Mouse (Mus musculus): ENCODE measurements around the gene Serpinb6a.

Gene Serpinb6a

GRCm38 (mm10) chr13:33905176-33905954 lies 97.2 kb downstream of the Serpinb6a start, which contains the start of gene Serpinb6c:
TSS of gene Serpinb6c (minus strand) at chr13:33905708.
- DNase-seq = no peak

DNA sequence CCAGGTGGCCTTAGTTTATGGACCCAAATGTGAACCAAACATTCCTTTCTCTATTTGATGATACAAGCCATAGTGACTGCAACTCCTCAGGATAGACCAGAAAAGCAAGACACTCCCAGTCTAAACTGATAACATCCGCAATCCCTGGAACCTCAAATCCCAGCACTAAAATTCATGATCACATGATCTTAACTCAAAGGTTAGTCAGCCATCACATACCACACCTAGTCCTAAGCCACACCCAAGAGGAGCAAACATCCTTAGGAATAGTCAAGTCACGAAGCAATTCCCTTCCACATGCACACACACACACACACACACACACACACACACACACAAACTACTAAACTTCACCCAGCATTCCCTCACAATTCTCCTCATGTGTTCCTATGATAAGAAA lies 99.3 kb downstream of the Serpinb6a start:
- no peak for DNase-seq

DNA sequence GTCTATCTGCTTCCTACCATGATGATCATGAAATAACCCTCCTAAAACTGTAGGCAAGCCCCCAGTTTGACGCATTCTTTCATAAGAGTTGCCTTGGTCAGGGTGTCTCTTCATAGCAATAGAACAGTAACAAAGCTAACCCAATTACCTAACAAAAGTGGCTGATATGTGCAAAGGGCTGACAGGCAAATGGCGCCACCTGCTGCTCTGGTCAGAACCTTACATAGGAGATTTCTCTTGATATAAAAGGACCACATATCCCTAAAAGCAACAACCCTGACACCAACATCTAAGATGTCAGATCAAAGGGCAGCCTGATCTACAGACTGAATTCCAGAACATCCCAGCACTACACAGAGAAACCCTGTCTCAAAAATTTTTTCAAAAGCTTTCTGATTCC lies 108.4 kb downstream of the Serpinb6a start:
- DNase-seq = no peak

Data from thymus, postnatal 36 days (tissue).